18 mouse cellular contexts compared by ENCODE assay signal in genomic region chr5:118620330-118620910, GRCm38 (mm10). TPM values are rescaled to one million over a fixed set of nuclear protein-coding genes. Genes with fewer than 3 reads are reported as not detected.
DNase-seq lines count a peak whose midpoint lies in the region; ATAC-seq and TF ChIP-seq lines count a peak whose summit lies in the region.
"Had no signal": no experiment of that assay in that cellular context is flagged by ENCODE, and none has a peak within 500 bp of the region (broad histone marks: within the 10 kb centered on the region; RNA-seq: fewer than 3 reads in every experiment).

No protein-coding gene starts in this region.

- H3K9ac ChIP-seq in forebrain, embryonic 14.5 days (ENCODE audit: low read length), result no peak overlapping the region
- no peak overlapping the region for H3K9ac ChIP-seq in forebrain, embryonic 16.5 days (replicated peaks; ENCODE audit: low read depth, low read length)
- no peak overlapping the region for H3K9ac ChIP-seq in liver, adult 2 months (ENCODE audit: low read depth, low read length)
- no peak overlapping the region for H3K9ac ChIP-seq in liver, postnatal 0 days (replicated peaks)
- no peak overlapping the region for H3K9ac ChIP-seq in midbrain, embryonic 14.5 days (replicated peaks; ENCODE audit: low read length)
- H3K9ac ChIP-seq: forebrain, embryonic 12.5 days; liver, embryonic 12.5 days had no signal

- 0 out of 2 replicates have a peak overlapping the region, but pooled peaks have one; percentile 27 for H3K27ac ChIP-seq in forebrain, embryonic 14.5 days (ENCODE audit: low read depth, low read length)
- no peak overlapping the region for H3K27ac ChIP-seq in forebrain, embryonic 16.5 days (ENCODE audit: low read length)
- H3K27ac ChIP-seq in liver, adult 2 months (replicated peaks; ENCODE audit: insufficient read depth, low read depth, low read length), result no peak overlapping the region
- H3K27ac ChIP-seq in liver, postnatal 0 days (ENCODE audit: low read depth), result no peak overlapping the region
- peak overlapping the region; percentile 55; the same call in 1 of the 2 replicates for H3K27ac ChIP-seq in midbrain, embryonic 14.5 days (replicated peaks; ENCODE audit: low read depth, low read length)
- H3K27ac ChIP-seq in heart, embryonic 10.5 days, result no peak overlapping the region
- H3K27ac ChIP-seq: liver, embryonic 12.5 days had no signal

- TF ChIP-seq EP300 in liver, postnatal 0 days (IDR thresholded peaks at IDR 0.05; ENCODE audit: low read depth), result no peak

- H3K36me3 ChIP-seq in forebrain, embryonic 14.5 days (ENCODE audit: control insufficient read depth, insufficient read depth, low read length), result no peaks in the 10 kb centered on the region
- H3K36me3 ChIP-seq in forebrain, embryonic 16.5 days (ENCODE audit: control insufficient read depth, insufficient read depth), result no peaks in the 10 kb centered on the region
- H3K36me3 ChIP-seq in liver, adult 2 months (ENCODE audit: control insufficient read depth, insufficient read depth, low read length), result no peaks in the 10 kb centered on the region
- H3K36me3 ChIP-seq in liver, postnatal 0 days (replicated peaks; ENCODE audit: insufficient read depth, low read length), result no peaks in the 10 kb centered on the region; the same call in 1 of the 2 replicates
- no peaks in the 10 kb centered on the region for H3K36me3 ChIP-seq in midbrain, embryonic 14.5 days (ENCODE audit: control insufficient read depth, insufficient read depth, low read length)
- H3K36me3 ChIP-seq in heart, embryonic 10.5 days, result no peaks in the 10 kb centered on the region
- H3K36me3 ChIP-seq: forebrain, embryonic 12.5 days had no signal

- H3K4me1 ChIP-seq in forebrain, embryonic 14.5 days (ENCODE audit: control insufficient read depth, insufficient read depth, low read length), result peaks cover 35% of the 10 kb centered on the region
- H3K4me1 ChIP-seq in forebrain, embryonic 16.5 days (replicated peaks; ENCODE audit: control insufficient read depth, insufficient read depth, low read length), result peaks cover 45% of the 10 kb centered on the region
- H3K4me1 ChIP-seq in liver, adult 2 months (ENCODE audit: control insufficient read depth, insufficient read depth, low read length), result peaks cover 21% of the 10 kb centered on the region
- H3K4me1 ChIP-seq in liver, postnatal 0 days (ENCODE audit: insufficient read depth), result peaks cover 24% of the 10 kb centered on the region
- H3K4me1 ChIP-seq in midbrain, embryonic 14.5 days (ENCODE audit: control insufficient read depth, insufficient read depth, low read length), result peaks cover 45% of the 10 kb centered on the region
- peaks cover 72% of the 10 kb centered on the region for H3K4me1 ChIP-seq in heart, embryonic 10.5 days

- TF ChIP-seq CTCF in liver, adult 2 months (IDR thresholded peaks at IDR 0.05; ENCODE audit: low read depth, low read length), result no peak
- TF ChIP-seq CTCF in liver, postnatal 0 days (IDR thresholded peaks at IDR 0.05; ENCODE audit: low read depth), result no peak

- H3K4me3 ChIP-seq in forebrain, embryonic 14.5 days (ENCODE audit: low read depth, low read length), result no peak overlapping the region
- no peak overlapping the region for H3K4me3 ChIP-seq in forebrain, embryonic 16.5 days (replicated peaks; ENCODE audit: low read length)
- H3K4me3 ChIP-seq in liver, adult 2 months (ENCODE audit: insufficient read depth, low read depth, low read length), result no peak overlapping the region
- H3K4me3 ChIP-seq in liver, postnatal 0 days (ENCODE audit: low read depth, low read length), result no peak overlapping the region
- H3K4me3 ChIP-seq in midbrain, embryonic 14.5 days (replicated peaks; ENCODE audit: low read depth, low read length), result no peak overlapping the region
- H3K4me3 ChIP-seq in heart, embryonic 10.5 days, result no peak overlapping the region
- H3K4me3 ChIP-seq: forebrain, embryonic 12.5 days; liver, embryonic 12.5 days had no signal

- no peak for TF ChIP-seq POLR2A in liver, adult 2 months (IDR thresholded peaks at IDR 0.05; ENCODE audit: extremely low read depth, insufficient read depth, low read length)

- H3K27me3 ChIP-seq in forebrain, embryonic 14.5 days (replicated peaks; ENCODE audit: control insufficient read depth, insufficient read depth, low read length), result no peaks in the 10 kb centered on the region
- H3K27me3 ChIP-seq in forebrain, embryonic 16.5 days (replicated peaks; ENCODE audit: control insufficient read depth, insufficient read depth, low read length), result no peaks in the 10 kb centered on the region
- H3K27me3 ChIP-seq in liver, adult 2 months (ENCODE audit: control insufficient read depth, insufficient read depth, low read length), result no peaks in the 10 kb centered on the region
- H3K27me3 ChIP-seq in liver, postnatal 0 days (ENCODE audit: insufficient read depth, low read length), result no peaks in the 10 kb centered on the region
- H3K27me3 ChIP-seq in midbrain, embryonic 14.5 days (ENCODE audit: control insufficient read depth, insufficient read depth, low read length), result no peaks in the 10 kb centered on the region
- no peaks in the 10 kb centered on the region for H3K27me3 ChIP-seq in heart, embryonic 10.5 days (ENCODE audit: insufficient read depth, poor library complexity, severe bottlenecking)
- H3K27me3 ChIP-seq: liver, embryonic 12.5 days; megakaryocyte, embryonic 14.5 days; Patski had no signal

- WGBS in forebrain, embryonic 14.5 days, result 81% methylated on average over 7 of the region's 7 CpGs
- WGBS in forebrain, embryonic 16.5 days, result 82% methylated on average over 7 of the region's 7 CpGs
- 50% methylated on average over 7 of the region's 7 CpGs for WGBS in liver, adult 2 months
- WGBS in liver, postnatal 0 days (ENCODE audit: insufficient replicate concordance), result 85% methylated on average over 7 of the region's 7 CpGs
- 83% methylated on average over 7 of the region's 7 CpGs for WGBS in midbrain, embryonic 14.5 days
- 88% methylated on average over 7 of the region's 7 CpGs for WGBS in heart, embryonic 10.5 days

- H3K9me3 ChIP-seq in forebrain, embryonic 14.5 days (replicated peaks; ENCODE audit: control insufficient read depth, low read length), result no peaks in the 10 kb centered on the region
- no peaks in the 10 kb centered on the region for H3K9me3 ChIP-seq in forebrain, embryonic 16.5 days (ENCODE audit: control insufficient read depth, low read length)
- H3K9me3 ChIP-seq in liver, postnatal 0 days (ENCODE audit: low read length), result no peaks in the 10 kb centered on the region
- no peaks in the 10 kb centered on the region for H3K9me3 ChIP-seq in midbrain, embryonic 14.5 days (ENCODE audit: control insufficient read depth, low read length)
- H3K9me3 ChIP-seq in heart, embryonic 10.5 days, result no peaks in the 10 kb centered on the region
- H3K9me3 ChIP-seq: forebrain, embryonic 12.5 days; liver, embryonic 12.5 days had no signal

- H3K79me2 ChIP-seq in liver, adult 2 months (ENCODE audit: control insufficient read depth, insufficient read depth, low read length), result peaks cover 50% of the 10 kb centered on the region

- H3K4me2 ChIP-seq in forebrain, embryonic 14.5 days (ENCODE audit: low read length), result no peak overlapping the region
- no peak overlapping the region for H3K4me2 ChIP-seq in forebrain, embryonic 16.5 days (ENCODE audit: low read length)
- H3K4me2 ChIP-seq in liver, postnatal 0 days (ENCODE audit: low read depth, low read length), result no peak overlapping the region
- H3K4me2 ChIP-seq in midbrain, embryonic 14.5 days (ENCODE audit: low read length), result no peak overlapping the region
- H3K4me2 ChIP-seq: liver, embryonic 12.5 days had no signal

- no peak for DNase-seq in forebrain, embryonic 14.5 days (ENCODE audit: low spot score)
- peak; percentile 86 for DNase-seq in liver, adult 2 months (ENCODE audit: extremely low read depth, low read depth, low spot score)
- no peak for DNase-seq in liver, postnatal 0 days
- DNase-seq in T-cell, adult 2 months (ENCODE audit: low spot score), result peak; percentile 42
- DNase-seq in midbrain, embryonic 14.5 days, result no peak
- DNase-seq in heart, embryonic 10.5 days (ENCODE audit: low spot score), result no peak
- no peak for DNase-seq in layer of hippocampus, postnatal 36 days
- DNase-seq: cerebellum, adult 2 months; gastrocnemius, postnatal 10 days; heart, postnatal 10 days; kidney, postnatal 14 days; layer of hippocampus, adult 9-11 months had no signal

- no peak for ATAC-seq in forebrain, embryonic 14.5 days
- no peak for ATAC-seq in forebrain, embryonic 16.5 days
- ATAC-seq in liver, postnatal 0 days, result no peak
- no peak for ATAC-seq in midbrain, embryonic 14.5 days (ENCODE audit: low FRiP score, low TSS enrichment)
- ATAC-seq: liver, embryonic 12.5 days; lung, postnatal 0 days; Patski had no signal

RNA-seq across cellular contexts. Expression of gene Med13l, which starts 59.9 kb away (rescaled TPM):
- polyA plus RNA-seq in forebrain, embryonic 14.5 days (2014; fragmentation: Nextera tagmentation; extraction: Ambion mirVana), result 14.6 and 18.9 TPM in 2 replicates
- polyA plus RNA-seq in forebrain, embryonic 16.5 days (2015; fragmentation: Nextera tagmentation; extraction: Ambion mirVana), result 24.9 and 25.8 TPM in 2 replicates
- 5.0 and 6.6 TPM in 2 replicates for total RNA-seq in liver, adult 2 months (2014; rRNA removed)
- polyA plus RNA-seq in liver, adult 2 months (2012; rRNA removed), result 3.2 and 4.2 TPM in 2 replicates
- polyA plus RNA-seq in liver, postnatal 0 days (2015; fragmentation: Nextera tagmentation; extraction: Ambion mirVana), result 4.5 and 5.9 TPM in 2 replicates
- 17.0 and 20.5 TPM in 2 replicates for polyA plus RNA-seq in midbrain, embryonic 14.5 days (2014; fragmentation: Nextera tagmentation; extraction: Ambion mirVana)
- polyA plus RNA-seq in heart, embryonic 10.5 days (2016; fragmentation: Nextera tagmentation; extraction: Ambion mirVana), result 9.0 and 10.0 TPM in 2 replicates
- 100 to 1,000 TPM; 103 to 127 TPM for total RNA-seq in layer of hippocampus, postnatal 36 days (2021)

Comparison
In these comparisons a context has a peak if more than half of its experiments do, and no peak if none do; other contexts are left out.
1. DNase-seq: peak in liver, adult 2 months (single experiment) and T-cell, adult 2 months (single experiment); none in forebrain, embryonic 14.5 days (single experiment), liver, postnatal 0 days (single experiment), midbrain, embryonic 14.5 days (single experiment), heart, embryonic 10.5 days (single experiment) and layer of hippocampus, postnatal 36 days (0 of 2).
2. H3K27ac ChIP-seq: peak in forebrain, embryonic 14.5 days (single experiment) and midbrain, embryonic 14.5 days (single experiment); none in forebrain, embryonic 16.5 days (single experiment), liver, adult 2 months (single experiment), liver, postnatal 0 days (single experiment) and heart, embryonic 10.5 days (single experiment).